Mouse (Mus musculus) Muller cell, postnatal 12 days (primary cell): ENCODE measurements at regions not wholly inside any gene's neighbourhood (a gene's known extent, or its start where the extent isn't known, plus 50 kb on each side); places are given as distances from the start of the nearest gene placed in this dataset.

ENCODE experiments used
- DNase-seq: peaks from one replicate; pipeline ENCODE4 v3.0.0-alpha.2; 2015; ENCODE audit errors: inconsistent ontology term

DNA sequence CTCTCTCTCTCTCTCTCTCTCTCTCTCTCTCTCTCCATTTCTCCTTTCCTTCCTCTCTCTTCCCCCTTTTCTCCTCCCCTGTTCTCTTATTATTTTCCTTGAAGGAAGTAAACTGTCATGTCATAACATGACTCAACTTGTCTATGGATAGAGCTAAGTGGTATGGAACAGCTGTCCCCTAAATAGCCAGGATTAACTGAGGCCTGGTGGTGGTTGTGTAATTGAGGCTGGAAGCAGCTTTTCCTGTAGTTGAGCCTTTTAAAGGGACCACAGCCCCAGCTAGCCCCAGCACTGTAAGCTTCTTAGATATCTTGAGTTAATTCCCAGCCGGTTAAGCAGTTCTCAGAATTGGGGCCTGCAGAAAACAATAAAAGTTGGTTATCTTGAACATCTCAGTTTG, 243.7 kb upstream of the Nbea start:
- no peak for DNase-seq

DNA sequence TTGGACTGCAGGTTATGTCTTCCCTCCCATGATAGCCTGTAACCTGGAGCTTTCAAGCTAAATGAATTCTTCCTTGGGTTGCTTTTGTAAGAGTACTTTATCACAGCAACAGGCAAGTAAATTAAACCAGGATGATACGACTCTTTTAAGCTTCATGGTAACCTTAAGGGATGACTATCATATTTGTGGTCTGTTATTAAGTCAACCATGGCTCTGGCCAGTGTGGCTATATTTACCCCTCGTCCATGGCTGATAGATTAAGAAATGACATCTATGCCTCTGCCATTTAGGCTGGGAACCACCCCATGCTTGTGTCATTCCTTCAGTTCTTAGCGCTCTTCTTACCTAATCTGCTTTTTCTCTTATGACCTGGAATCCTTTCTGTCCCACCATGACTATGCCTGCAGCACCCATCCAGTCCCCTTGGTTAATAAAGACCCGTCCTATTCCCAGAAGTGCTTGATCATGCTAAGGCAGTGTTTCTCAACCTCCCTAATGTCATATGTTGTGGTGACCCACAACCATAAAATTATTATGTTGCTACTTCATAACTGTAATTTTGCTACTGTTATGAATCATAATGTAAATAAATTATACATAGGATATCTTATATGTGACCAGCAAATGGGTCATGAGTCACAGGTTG, 214.5 kb upstream of the Nbea start:
- DNase-seq: no peak

DNA sequence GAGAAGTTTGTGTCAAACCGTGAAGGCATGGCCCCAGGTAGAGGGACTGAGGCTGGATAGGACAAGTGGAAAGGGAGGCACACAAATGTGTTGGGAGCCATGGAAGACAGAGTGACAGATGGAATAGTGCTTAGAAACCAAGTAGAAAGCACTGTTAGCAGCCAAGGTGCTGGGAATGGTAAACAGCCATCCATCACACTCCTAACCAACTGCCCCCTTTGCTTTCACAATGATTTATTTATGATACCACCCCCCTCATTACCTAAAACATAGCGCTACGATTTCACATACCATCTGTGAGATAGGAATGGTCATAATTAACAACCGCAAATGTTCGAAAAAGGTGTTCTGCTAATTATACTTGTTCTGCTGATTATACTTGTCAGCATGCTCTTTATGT, 209.6 kb upstream of the Nbea start:
- DNase-seq: no peak

DNA sequence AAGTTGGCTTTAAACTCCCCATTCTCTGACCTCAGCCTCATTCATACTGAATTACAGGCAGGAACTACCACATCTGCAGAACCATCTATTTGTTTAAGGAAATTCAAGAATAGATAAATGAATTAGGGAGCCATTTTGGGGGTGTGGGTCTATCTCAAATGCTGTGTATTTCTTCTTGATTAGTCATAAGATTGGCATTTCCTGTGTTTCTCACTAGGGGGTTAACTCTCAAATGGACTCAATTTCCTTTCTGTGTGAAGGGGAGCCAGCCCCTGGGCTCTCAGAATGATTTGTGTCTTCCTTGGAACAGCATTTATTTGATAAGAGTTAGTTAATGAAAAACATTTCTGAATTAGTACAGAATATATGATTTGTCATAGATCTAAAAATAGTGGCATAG, 196.8 kb upstream of the Nbea start:
- peak; percentile 17 for DNase-seq

DNA sequence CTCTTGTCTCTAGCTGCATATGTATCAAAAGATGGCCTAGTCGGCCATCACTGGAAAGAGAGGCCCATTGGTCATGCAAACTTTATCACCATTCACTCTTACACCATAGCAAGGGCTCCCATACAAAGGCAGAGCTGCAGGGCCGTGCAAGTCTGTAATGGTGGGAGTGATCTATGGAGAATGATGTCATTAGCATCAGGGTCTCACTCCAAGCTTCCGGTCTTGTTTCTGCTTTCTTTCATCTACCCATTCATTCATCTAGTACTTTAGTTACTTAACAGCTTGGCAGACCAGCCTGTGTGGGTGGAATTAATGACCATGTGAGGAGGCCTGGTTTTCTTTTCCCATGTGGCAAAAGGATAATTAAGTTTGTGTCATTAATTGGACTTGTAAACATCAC, 196.0 kb upstream of the Nbea start:
- no peak for DNase-seq

DNA sequence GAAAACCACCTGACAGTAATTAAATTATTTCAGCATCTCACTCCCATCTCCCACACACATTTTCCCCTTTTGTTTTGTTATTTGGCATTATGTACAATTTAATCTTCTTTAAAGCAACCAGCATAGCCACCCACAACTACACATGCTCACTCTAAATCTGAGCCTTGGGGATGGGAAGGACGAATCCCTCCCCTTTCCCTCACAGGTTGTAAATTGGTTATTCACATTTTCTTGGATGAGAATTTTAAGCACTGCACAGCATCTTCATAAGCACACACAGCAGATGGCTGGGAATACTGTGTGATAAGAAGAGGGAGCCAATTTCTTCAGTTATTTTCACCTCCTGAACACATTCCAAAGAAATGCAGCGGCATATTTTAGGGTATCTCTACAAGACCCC, 179.0 kb upstream of the Nbea start:
- DNase-seq: no peak

DNA sequence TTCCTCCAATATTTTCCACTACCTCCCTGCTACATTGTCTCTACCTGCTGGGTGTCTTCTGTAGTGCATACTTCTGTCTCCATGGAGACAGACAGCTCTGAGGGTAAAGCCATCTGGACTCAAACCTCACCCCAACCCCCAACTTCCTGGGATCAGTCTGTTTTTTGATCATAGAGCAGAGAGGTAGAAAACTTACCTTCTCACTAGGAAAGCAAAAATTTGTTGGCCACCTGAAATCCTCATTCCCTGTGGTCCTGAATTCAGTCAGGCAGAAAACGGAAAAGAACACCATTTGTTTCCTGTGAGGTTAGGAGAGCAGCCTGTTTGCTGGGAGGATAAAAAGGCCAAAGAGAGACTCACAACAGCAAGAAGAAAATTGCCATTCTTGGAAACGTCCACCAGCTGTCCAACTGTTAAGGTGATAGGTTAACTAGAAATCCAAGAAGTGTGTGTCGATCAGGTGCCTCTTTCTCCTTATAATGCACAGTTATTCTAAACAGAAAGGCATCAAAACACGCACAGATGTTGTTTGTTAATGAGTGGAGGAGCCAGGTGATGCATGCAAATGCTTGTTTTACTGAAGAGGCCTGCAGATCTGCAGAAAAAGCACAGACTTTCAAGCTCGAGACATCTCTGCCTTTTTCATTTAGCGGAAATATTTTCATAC, 173.7 kb upstream of the Nbea start:
- no peak for DNase-seq

DNA sequence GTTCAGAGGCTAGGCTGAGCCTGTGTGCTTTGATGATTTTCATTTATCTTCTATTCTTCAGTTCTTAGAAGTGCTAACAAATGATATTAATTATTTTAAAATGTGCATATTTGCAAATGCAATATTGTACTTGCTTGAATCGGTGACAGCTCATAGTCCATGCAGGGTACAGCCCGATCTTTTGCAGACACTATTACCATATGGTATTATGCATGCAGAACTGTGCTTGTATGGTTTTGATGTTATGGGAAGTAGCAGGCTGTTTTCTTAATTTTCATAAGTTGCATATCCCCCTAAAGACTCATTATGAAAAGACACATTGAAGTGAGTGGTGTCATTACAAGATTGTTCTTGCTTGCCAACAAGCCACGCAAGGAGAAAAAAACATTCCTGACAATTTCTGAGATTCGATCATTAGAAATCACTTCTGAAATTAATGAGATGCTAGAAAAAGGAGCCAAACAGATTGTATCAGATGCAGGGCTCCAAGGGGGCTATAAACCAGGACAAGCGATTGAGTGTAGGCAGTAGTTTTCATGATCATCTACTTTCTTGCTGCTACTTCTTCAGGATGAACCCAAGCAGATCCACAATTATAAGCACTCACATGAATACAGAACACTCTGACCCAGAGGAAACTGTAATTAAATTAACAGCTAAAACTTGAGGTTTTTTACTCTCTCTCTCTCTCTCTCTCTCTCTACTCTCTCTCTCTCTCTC, 172.8 kb upstream of the Nbea start:
- no peak for DNase-seq
